Mouse (Mus musculus): Measurements from ENCODE around the gene Naa25. TPM values are rescaled to one million over a fixed set of nuclear protein-coding genes. Genes with fewer than 3 reads are reported as not detected.

Gene Naa25
- polyA plus RNA-seq (2012; rRNA removed) = 9.9 and 11.7 TPM in 2 replicates

DNA sequence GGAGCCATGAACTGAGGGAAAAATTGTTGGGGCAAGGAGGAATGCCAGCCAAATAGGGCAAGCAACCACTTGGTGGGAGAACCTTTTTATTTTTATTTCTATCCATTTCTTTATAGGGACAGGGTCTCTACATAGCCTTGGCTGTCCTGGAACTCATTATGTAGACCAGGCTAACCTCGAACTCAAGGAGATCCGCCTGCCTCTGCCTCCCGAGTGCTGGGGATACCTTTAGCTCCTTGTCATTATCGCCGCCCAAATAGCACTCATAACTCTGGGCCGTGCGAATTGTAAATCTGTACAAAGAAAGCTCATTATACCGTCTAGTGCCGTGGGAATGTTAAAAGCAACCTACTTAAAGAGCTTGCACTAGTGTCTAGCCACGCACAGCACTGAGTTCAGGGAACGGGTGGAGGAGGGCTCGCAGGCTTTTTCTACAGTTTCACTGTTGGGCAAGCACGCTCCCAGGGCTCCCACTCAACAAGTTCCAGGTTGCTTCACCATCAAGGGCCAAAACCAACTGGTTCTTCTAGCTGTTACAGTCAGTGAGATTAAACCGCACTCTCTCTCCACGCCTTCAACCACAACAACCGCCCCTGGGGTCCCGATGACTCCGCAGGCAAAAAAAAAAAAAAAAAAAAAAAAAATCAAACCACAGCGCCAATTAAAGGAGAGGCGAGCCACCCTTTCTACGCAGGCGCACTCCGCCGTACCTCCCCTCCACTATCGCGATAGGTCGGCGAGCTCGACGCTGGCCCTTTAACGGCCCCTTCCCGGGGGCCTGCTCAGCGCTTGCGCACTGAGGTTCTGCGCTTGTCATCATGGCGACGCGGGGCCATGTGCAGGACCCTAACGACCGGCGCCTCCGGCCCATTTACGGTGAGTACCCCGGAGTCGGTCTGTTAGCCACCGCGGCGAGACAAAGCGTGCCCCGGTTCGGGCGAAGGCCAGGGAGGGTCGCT lies at the start of gene Naa25:
Gene Naa25, plus strand, starts transcription at position 750 of the 959 bp plus-strand sequence.

DNA sequence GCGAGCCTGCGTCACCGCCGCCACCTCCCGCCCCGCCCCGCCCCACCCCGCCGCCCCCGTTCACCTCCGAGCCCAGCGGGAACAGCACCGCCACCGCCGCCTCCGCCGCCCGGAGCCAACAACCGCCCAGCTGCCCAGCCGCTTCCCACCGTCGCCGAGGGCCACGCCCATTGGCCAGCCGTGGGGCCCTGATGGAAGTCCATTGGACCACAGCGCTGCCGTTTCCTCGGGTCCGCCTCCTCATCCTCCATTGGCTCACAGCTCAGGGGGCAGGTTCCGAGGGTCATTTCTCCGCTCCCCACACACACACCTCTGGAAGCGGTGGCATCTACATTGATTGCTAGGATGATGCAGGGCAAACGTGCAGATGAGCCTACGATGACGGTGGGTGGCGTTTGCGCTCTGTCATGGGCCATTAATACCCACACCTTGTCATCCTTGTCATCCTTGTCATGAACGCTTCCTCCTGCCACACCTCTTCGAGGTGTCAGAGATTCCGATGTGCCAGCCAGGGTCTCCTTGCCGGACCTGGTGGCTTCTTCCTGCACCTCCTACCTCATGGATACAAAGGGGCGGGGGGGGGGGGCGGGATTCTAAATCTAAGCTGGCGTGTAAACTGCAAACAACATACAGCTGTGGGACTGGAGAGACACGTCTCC lies 12.1 kb upstream of the Naa25 start, which contains the start of gene Trafd1:
Gene Trafd1, minus strand, starts transcription at position 172 of the 659 bp plus-strand sequence.

GRCm38 (mm10) chr5:121451644-121452025 lies 53.9 kb downstream of the Naa25 start, which contains the start of gene Tmem116:
Gene Tmem116, plus strand, starts transcription at chr5:121451893.

GRCm38 (mm10) chr5:121452026-121452869 lies 54.5 kb downstream of the Naa25 start, which contains the start of gene Erp29:
Gene Erp29, minus strand, starts transcription at chr5:121452506.

Other genes starting within 250 kb of the Naa25 start
- 34.3 and 39.1 TPM in 2 replicates for gene Ptpn11, start 206.5 kb upstream of the Naa25 start, polyA plus RNA-seq (2012; rRNA removed)
- gene Rpl6, start 193.5 kb upstream of the Naa25 start, polyA plus RNA-seq (2012; rRNA removed) = 341 and 412 TPM in 2 replicates
- 19.1 and 24.3 TPM in 2 replicates for gene Hectd4, start 177.7 kb upstream of the Naa25 start, polyA plus RNA-seq (2012; rRNA removed)
- gene Trafd1, start 12.3 kb upstream of the Naa25 start, polyA plus RNA-seq (2012; rRNA removed) = 56.2 and 70.8 TPM in 2 replicates
- gene Tmem116, start 54.0 kb downstream of the Naa25 start, polyA plus RNA-seq (2012; rRNA removed) = 5.2 and 7.4 TPM in 2 replicates
- 63.7 and 83.5 TPM in 2 replicates for gene Erp29, start 54.6 kb downstream of the Naa25 start, polyA plus RNA-seq (2012; rRNA removed)
- not detected in 2 replicates for gene Adam1b, start 105.5 kb downstream of the Naa25 start, polyA plus RNA-seq (2012; rRNA removed)
- 5.1 and 5.7 TPM in 2 replicates for gene Adam1a, start 147.5 kb downstream of the Naa25 start, polyA plus RNA-seq (2012; rRNA removed)
- 0.47 TPM in 1 of 2 replicates, not detected in the other for gene Gm42878, start 147.5 kb downstream of the Naa25 start, polyA plus RNA-seq (2012; rRNA removed)
- gene Mapkapk5, start 148.0 kb downstream of the Naa25 start, polyA plus RNA-seq (2012; rRNA removed) = 21.7 and 27.0 TPM in 2 replicates
- 880 and 1,335 TPM in 2 replicates for gene Aldh2, start 195.9 kb downstream of the Naa25 start, polyA plus RNA-seq (2012; rRNA removed)
- 8.7 and 12.8 TPM in 2 replicates for gene Acad12, start 221.0 kb downstream of the Naa25 start, polyA plus RNA-seq (2012; rRNA removed)

Data from ovary, adult 2 months (tissue).